Mouse (Mus musculus): Measurements from ENCODE around the gene Il9r. TPM values are rescaled to one million over a fixed set of nuclear protein-coding genes. Genes with fewer than 3 reads are reported as not detected.

Il9r gene
- polyA plus RNA-seq (2012; rRNA removed; ENCODE audit: low replicate concordance), result 0.57 and 0.71 TPM in 2 replicates

DNA sequence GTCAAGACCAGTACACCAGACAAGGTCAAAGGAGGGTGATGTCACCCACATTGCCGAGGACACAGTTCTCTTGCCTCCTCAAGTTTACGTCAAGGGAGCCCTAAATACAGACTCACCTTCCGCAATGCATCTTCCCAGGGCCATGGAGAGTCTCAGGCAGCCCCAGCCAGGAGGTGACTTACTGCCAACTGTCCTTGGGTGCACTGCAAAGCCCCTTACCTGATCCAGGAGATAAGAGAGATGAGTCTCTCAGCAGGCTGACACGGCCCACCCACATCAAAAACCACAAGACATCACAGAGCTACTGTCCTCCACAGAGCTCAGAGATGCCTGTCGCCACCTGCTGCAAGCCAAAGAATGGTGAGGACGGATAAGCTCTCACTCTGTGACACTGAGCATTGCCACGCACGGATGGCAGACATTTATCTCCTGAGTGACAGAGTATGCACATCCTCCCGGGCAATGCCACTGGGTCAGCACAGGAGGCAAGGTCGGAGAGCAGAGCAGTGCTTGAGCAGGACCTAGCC lies at the start of gene Il9r:
TSS of gene Il9r (minus strand) at position 205 of the 527 bp plus-strand sequence.

DNA sequence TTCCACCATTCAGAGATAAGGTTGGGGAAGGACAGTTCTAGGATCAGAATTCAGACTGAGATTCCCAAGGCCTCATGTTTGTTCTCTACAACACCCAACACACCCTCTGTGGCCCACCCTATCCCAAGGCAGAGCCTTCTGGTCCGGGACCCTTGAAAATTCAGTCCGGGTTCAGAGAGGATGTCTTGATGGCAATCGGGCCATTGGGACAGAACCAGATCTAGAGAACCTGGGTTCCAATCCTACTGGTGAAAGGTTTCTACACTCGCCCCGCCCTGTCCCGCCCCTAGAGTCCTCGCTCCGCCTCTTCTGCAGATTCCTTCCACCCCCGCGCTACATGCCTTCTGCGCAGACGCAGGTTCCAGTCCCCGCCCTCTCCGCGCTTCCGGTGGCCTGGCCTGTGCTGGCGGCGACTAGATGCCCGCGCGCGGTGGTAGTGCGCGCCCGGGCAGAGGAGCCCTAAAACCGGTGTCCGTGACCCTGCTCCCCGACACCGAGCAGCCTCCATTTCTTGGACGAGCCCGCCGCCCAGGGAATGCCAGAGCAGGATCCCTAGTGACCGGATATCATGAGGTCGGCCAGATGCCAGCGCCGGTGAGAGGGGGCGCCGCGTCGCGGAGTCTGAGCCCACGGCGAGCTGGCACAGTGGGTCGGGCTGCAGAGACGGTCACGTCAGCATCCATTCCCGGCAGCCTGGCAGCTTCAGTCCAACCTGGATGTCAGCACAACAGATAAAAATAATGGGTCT lies 26.2 kb upstream of the Il9r start, which contains the start of gene Mpg:
TSS of gene Mpg (plus strand) at position 382 of the 748 bp plus-strand sequence.

DNA sequence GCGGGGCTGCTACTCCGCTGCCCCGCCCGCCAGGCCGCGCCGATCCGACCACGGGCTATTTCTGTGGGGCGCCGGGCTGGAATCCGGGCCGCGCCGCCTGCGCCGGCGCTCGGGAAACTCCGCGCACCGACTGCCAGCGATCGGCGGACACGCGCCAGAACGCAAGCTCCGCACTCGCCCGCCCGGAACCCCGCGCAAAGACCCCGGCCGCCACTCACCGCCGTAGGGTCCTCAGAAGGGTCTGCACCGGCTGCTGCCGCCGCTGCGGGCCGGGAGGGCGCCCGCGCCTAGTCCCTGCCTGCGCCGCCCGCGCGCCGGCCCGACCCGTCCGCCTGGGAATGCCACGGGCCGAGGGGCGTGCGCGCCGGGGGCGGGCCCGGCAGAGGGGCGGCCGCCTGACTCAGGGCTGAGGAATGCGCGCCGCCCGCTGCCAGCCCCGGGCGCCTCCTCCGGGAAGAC lies 21.9 kb upstream of the Il9r start, which contains the start of gene Rhbdf1:
TSS of gene Rhbdf1 (minus strand) at position 350 of the 459 bp plus-strand sequence.

DNA sequence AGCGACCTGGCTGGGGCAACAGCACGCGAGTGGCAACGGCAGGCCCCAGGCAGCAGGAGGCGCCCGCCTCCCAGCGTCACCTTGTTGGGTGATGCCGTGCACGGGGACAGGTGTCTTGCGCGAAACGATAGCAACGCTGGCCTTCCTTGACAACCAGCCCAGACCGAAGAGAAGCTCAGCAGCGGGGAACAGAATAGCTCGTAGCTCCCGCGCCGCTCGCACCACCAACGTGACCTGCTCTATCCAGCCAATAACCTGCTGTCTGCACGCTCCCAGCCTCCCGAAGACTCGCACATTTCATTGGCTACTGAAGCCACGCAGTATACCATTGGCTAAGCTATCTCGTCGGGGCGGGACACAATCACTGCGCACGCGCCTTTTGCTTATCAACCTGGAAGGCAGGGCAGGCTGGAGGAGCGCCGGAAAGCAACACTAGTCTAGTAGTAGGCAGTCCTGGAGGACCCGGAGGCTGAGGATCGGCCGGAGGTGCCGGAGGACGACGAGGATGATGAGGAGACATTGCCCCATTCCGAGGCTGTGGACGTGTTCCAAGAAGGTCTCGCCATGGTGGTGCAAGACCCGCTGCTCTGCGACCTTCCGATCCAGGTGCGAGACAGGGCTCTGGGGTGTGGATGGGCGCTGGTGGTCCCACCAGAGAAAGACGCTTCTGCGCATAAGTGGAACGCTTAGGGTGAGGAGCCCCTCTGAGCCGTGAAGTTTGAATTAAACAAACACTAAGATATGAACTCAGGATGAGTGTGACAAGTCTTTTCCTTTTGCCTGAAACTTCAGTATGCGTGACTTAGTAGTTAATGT lies 5.2 kb upstream of the Il9r start, which contains the start of gene Snrnp25:
TSS of gene Snrnp25 (plus strand) at position 358 of the 816 bp plus-strand sequence.

Other genes starting within 250 kb of the Il9r start
- not detected in 2 replicates for gene 4930524B15Rik, start 234.7 kb downstream of the Il9r start, polyA plus RNA-seq (2012; rRNA removed; ENCODE audit: low replicate concordance)
- 1.8 and 2.0 TPM in 2 replicates for gene Nsg2, start 199.8 kb downstream of the Il9r start, polyA plus RNA-seq (2012; rRNA removed; ENCODE audit: low replicate concordance)
- gene Snrnp25, start 5.1 kb upstream of the Il9r start, polyA plus RNA-seq (2012; rRNA removed; ENCODE audit: low replicate concordance), result 12.3 and 15.8 TPM in 2 replicates
- 50.3 and 79.0 TPM in 2 replicates for gene Rhbdf1, start 22.0 kb upstream of the Il9r start, polyA plus RNA-seq (2012; rRNA removed; ENCODE audit: low replicate concordance)
- gene Mpg, start 26.2 kb upstream of the Il9r start, polyA plus RNA-seq (2012; rRNA removed; ENCODE audit: low replicate concordance), result 7.1 and 7.6 TPM in 2 replicates
- 40.1 and 54.2 TPM in 2 replicates for gene Nprl3, start 67.4 kb upstream of the Il9r start, polyA plus RNA-seq (2012; rRNA removed; ENCODE audit: low replicate concordance)
- gene Hba-x, start 76.1 kb upstream of the Il9r start, polyA plus RNA-seq (2012; rRNA removed; ENCODE audit: low replicate concordance), result not detected in 2 replicates
- 672 and 2,221 TPM in 2 replicates for gene Hba-a1, start 83.2 kb upstream of the Il9r start, polyA plus RNA-seq (2012; rRNA removed; ENCODE audit: low replicate concordance)
- gene Hbq1b, start 86.7 kb upstream of the Il9r start, polyA plus RNA-seq (2012; rRNA removed; ENCODE audit: low replicate concordance), result not detected in 2 replicates
- gene Hba-a2, start 96.2 kb upstream of the Il9r start, polyA plus RNA-seq (2012; rRNA removed; ENCODE audit: low replicate concordance), result 448 and 2,655 TPM in 2 replicates
- 0.28 TPM in 1 of 2 replicates, not detected in the other for gene Hbq1a, start 99.8 kb upstream of the Il9r start, polyA plus RNA-seq (2012; rRNA removed; ENCODE audit: low replicate concordance)
- gene Sh3pxd2b, start 147.5 kb upstream of the Il9r start, polyA plus RNA-seq (2012; rRNA removed; ENCODE audit: low replicate concordance), result 1.2 and 2.0 TPM in 2 replicates

Data from duodenum, adult 2 months (tissue).